ENCODE assay signal across 9 mouse cellular contexts in genomic region chr2:20943730-20944454, GRCm38 (mm10). TPM values are rescaled to one million over a fixed set of nuclear protein-coding genes. Genes with fewer than 3 reads are reported as not detected.
DNase-seq lines count a peak whose midpoint lies in the region; ATAC-seq and TF ChIP-seq lines count a peak whose summit lies in the region.
"Had no signal": no experiment of that assay in that cellular context is flagged by ENCODE, and none has a peak within 500 bp of the region (broad histone marks: within the 10 kb centered on the region; RNA-seq: fewer than 3 reads in every experiment).

No protein-coding gene starts in this region.

- peak; percentile 85 for ATAC-seq in forebrain, embryonic 16.5 days

- H3K4me2 ChIP-seq in forebrain, embryonic 16.5 days (ENCODE audit: low read length), result no peak overlapping the region
- peak overlapping the region; percentile 81 for H3K4me2 ChIP-seq in myocyte (ENCODE audit: low read depth)

- no peak overlapping the region for H3K4me3 ChIP-seq in left cerebral cortex, adult 2 months
- H3K4me3 ChIP-seq in forebrain, embryonic 16.5 days (replicated peaks; ENCODE audit: low read length), result no peak overlapping the region
- H3K4me3 ChIP-seq in myocyte, result no peak overlapping the region

- peak overlapping the region; percentile 58 for H3K27ac ChIP-seq in left cerebral cortex, adult 2 months
- H3K27ac ChIP-seq in forebrain, embryonic 16.5 days (ENCODE audit: low read length), result peak overlapping the region; percentile 29; the same call in 1 of the 2 replicates

- 13% methylated on average over 7 of the region's 7 CpGs for whole genome bisulfite sequencing in forebrain, embryonic 16.5 days

- DNase-seq in embryo, embryonic 10.5 days (ENCODE audit: low spot score), result peak; percentile 24
- DNase-seq in embryo, embryonic 11 days, result no peak
- no peak for DNase-seq in left cerebral cortex, adult 2 months (ENCODE audit: extremely low spot score in 1 of 2, low spot score in 2 of 2)
- DNase-seq in left cerebral cortex, adult 8-10 months (ENCODE audit: low spot score in 2 of 2), result no peak
- no peak for DNase-seq in gastrocnemius, adult 8-10 months (ENCODE audit: low spot score in 2 of 2)
- no peak for DNase-seq in spleen, postnatal 4 days (ENCODE audit: low spot score in 2 of 2)
- DNase-seq: layer of hippocampus, postnatal 36 days had no signal

- H3K36me3 ChIP-seq in forebrain, embryonic 16.5 days (ENCODE audit: control insufficient read depth, insufficient read depth), result no peaks in the 10 kb centered on the region
- no peaks in the 10 kb centered on the region for H3K36me3 ChIP-seq in myocyte (ENCODE audit: control insufficient read depth, insufficient read depth)

- no peaks in the 10 kb centered on the region for H3K9me3 ChIP-seq in forebrain, embryonic 16.5 days (ENCODE audit: control insufficient read depth, low read length)

- H3ac ChIP-seq in myocyte (ENCODE audit: control insufficient read depth, insufficient read length), result no peak overlapping the region

- H3K4me1 ChIP-seq in forebrain, embryonic 16.5 days (replicated peaks; ENCODE audit: control insufficient read depth, insufficient read depth, low read length), result peaks cover 28% of the 10 kb centered on the region

- H3K27me3 ChIP-seq in forebrain, embryonic 16.5 days (replicated peaks; ENCODE audit: control insufficient read depth, insufficient read depth, low read length), result no peaks in the 10 kb centered on the region
- no peaks in the 10 kb centered on the region for H3K27me3 ChIP-seq in myocyte (ENCODE audit: control insufficient read depth, insufficient read depth, insufficient read length)

- intact Hi-C loops in left cerebral cortex, adult 2 months (cut with DNase I), result no loop called here

- H3K79me2 ChIP-seq in myocyte (ENCODE audit: control insufficient read depth, insufficient read depth), result peaks cover 92% of the 10 kb centered on the region

- H3K9ac ChIP-seq in forebrain, embryonic 16.5 days (replicated peaks; ENCODE audit: low read depth, low read length), result no peak overlapping the region

- no peak for TF ChIP-seq CTCF in left cerebral cortex, adult 2 months (IDR thresholded peaks at IDR 0.05)

- TF ChIP-seq POLR2A in myocyte (IDR thresholded peaks at IDR 0.05; ENCODE audit: insufficient read length, low read depth), result no peak

TF ChIP-seq in myocyte, 11 proteins besides CTCF, POLR2A, EP300 and RAD21:
- TF ChIP-seq REST (IDR thresholded peaks at IDR 0.05; ENCODE audit: insufficient read depth, insufficient read length) (no peak), CEBPB (IDR thresholded peaks at IDR 0.05; ENCODE audit: insufficient read depth, poor library complexity, severe bottlenecking) (no peak)

RNA-seq across cellular contexts. Expression of gene Arhgap21, which starts 24.8 kb away (rescaled TPM):
- 100 to 1,000 TPM; 299 to 304 TPM for total RNA-seq in left cerebral cortex, adult 2 months (2021)
- 100 to 1,000 TPM; 218 to 248 (median 233) TPM for total RNA-seq in left cerebral cortex, adult 8-10 months (2022)
- 40.2 and 40.9 TPM in 2 replicates for polyA plus RNA-seq in forebrain, embryonic 16.5 days (2015; fragmentation: Nextera tagmentation; extraction: Ambion mirVana)
- polyA plus RNA-seq in myocyte (2012; fragmentation: generic; extraction: Trizol), result 18.0 TPM
- 10 to 100 TPM; 30.0 to 33.0 (median 30.3) TPM for total RNA-seq in gastrocnemius, adult 8-10 months (2022)

Comparison
In these comparisons a context has a peak if more than half of its experiments do, and no peak if none do; other contexts are left out.
1. RNA of gene Arhgap21, which starts 24.8 kb away (total RNA-seq): 299 to 304 TPM in left cerebral cortex, adult 2 months and 218 to 248 TPM in left cerebral cortex, adult 8-10 months; 30.0 to 33.0 TPM in gastrocnemius, adult 8-10 months; every median in the first group is over 4 times any median in the second.